8 mouse cellular contexts compared by ENCODE assay signal in the genomic region with DNA sequence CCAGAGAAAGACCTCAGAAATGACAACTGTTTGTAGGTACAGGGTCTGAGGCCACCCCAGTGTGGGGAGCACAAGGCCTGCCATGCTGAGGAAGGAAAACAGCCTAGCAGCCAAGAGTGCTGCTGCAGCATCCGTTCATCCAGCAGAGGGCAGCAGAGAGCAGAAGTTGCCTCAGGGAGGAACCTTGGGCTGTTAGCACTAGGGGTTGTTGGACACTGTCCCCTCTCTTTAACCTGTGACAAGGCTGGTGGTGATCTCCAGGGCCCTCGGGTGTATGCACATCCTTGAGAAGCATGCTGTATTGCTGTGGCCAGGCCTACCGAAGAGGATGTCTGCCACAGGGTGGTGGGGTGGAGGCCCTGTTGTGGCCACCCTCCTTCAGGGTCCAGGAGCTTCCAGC.
A peak's percentile ranks its signal among the peaks of the same experiment; 100 is the strongest.
DNase-seq lines count a peak whose midpoint lies in the region; ATAC-seq lines count a peak whose summit lies in the region.

No protein-coding gene starts in this region.

- no peak overlapping the region for H3K9ac ChIP-seq in forebrain, embryonic 16.5 days (replicated peaks; ENCODE audit: low read depth, low read length)

- H3K4me3 ChIP-seq in forebrain, embryonic 16.5 days (replicated peaks; ENCODE audit: low read length) = no peak overlapping the region

- no peaks in the 10 kb centered on the region for H3K9me3 ChIP-seq in forebrain, embryonic 16.5 days (ENCODE audit: control insufficient read depth, low read length)

- no peaks in the 10 kb centered on the region for H3K27me3 ChIP-seq in forebrain, embryonic 16.5 days (replicated peaks; ENCODE audit: control insufficient read depth, insufficient read depth, low read length)

- ATAC-seq in forebrain, embryonic 16.5 days = peak; percentile 67
- ATAC-seq in neutrophil, adult 5-6 weeks (ENCODE audit: extremely low read depth, insufficient number of reproducible peaks, low FRiP score, poor library complexity, severe bottlenecking) = peak; percentile 44; the same call in 1 of the 2 replicates

- H3K36me3 ChIP-seq in forebrain, embryonic 16.5 days (ENCODE audit: control insufficient read depth, insufficient read depth) = no peaks in the 10 kb centered on the region

- 17% methylated on average over 3 of the region's 3 CpGs for WGBS in forebrain, embryonic 16.5 days
- 14% methylated on average over 3 of the region's 3 CpGs for WGBS in large intestine, adult 2 months

- DNase-seq in ES-CJ7 (ENCODE audit: low read depth, low spot score) = peak; percentile 80
- DNase-seq in cerebellum, adult 11-12 months = peak; percentile 33
- DNase-seq in heart, postnatal 25 days (ENCODE audit: low spot score) = peak; percentile 38
- peak; percentile 60 for DNase-seq in large intestine, adult 2 months (ENCODE audit: low read depth, low spot score)
- peak; percentile 71 to 75 for DNase-seq in lung, adult 18-20 months
- peak; percentile 64 for DNase-seq in testis, postnatal 14 days (ENCODE audit: low spot score)

- no peak overlapping the region for H3K4me2 ChIP-seq in forebrain, embryonic 16.5 days (ENCODE audit: low read length)

- H3K4me1 ChIP-seq in forebrain, embryonic 16.5 days (replicated peaks; ENCODE audit: control insufficient read depth, insufficient read depth, low read length) = 0 out of 2 replicates have a peak, but pooled peaks cover 3% of the 10 kb centered on the region

- intact Hi-C loops in heart, postnatal 25 days (cut with DNase I) = loop anchor here (1.0 to 5.0 kb wide), 3 partner anchors 116 to 256 kb away; no protein-coding TSS in a partner anchor

- no peak overlapping the region for H3K27ac ChIP-seq in forebrain, embryonic 16.5 days (ENCODE audit: low read length)
